Mouse (Mus musculus): ENCODE data around the gene Ppm1l.

- no peak for TF ChIP-seq MAX (IDR thresholded peaks at IDR 0.05; ENCODE audit: low read depth)
- no peak for TF ChIP-seq MYOG (IDR thresholded peaks at IDR 0.05; ENCODE audit: control insufficient read depth in 1 of 3, insufficient read depth in 1 of 3, insufficient read length in 2 of 3, low read depth in 2 of 3)
- no peak for TF ChIP-seq POLR2A (IDR thresholded peaks at IDR 0.05; ENCODE audit: insufficient read length, low read depth)
- TF ChIP-seq POLR2AphosphoS2 (IDR thresholded peaks at IDR 0.05; ENCODE audit: insufficient read length, low read depth): no peak
- TF ChIP-seq USF1 (IDR thresholded peaks at IDR 0.05; ENCODE audit: low read depth): no peak
- no peak for TF ChIP-seq CEBPB (IDR thresholded peaks at IDR 0.05; ENCODE audit: insufficient read depth, poor library complexity, severe bottlenecking)
- TF ChIP-seq TCF12 (IDR thresholded peaks at IDR 0.05; ENCODE audit: insufficient read depth, poor library complexity, severe bottlenecking): no peak
- no peak for TF ChIP-seq MYOD1 (IDR thresholded peaks at IDR 0.05; ENCODE audit: control insufficient read depth in 1 of 3, insufficient read length in 2 of 3, low read depth in 2 of 3)
- TF ChIP-seq E2F4 (IDR thresholded peaks at IDR 0.05; ENCODE audit: insufficient read depth): no peak
- no peak for TF ChIP-seq SRF (IDR thresholded peaks at IDR 0.05; ENCODE audit: control insufficient read depth, insufficient read length, low read depth)
Observed at GRCm38 (mm10) chr3:69374983-69375382, 58.3 kb downstream of the Ppm1l start.

Data from myocyte (in vitro differentiated cells).